Comparison of ENCODE assay signal across 8 mouse cellular contexts in genomic region chr8:119574437-119575365, GRCm38 (mm10). TPM values are rescaled to one million over a fixed set of nuclear protein-coding genes. Genes with fewer than 3 reads are reported as not detected.
DNase-seq lines count a peak whose midpoint lies in the region; ATAC-seq and TF ChIP-seq lines count a peak whose summit lies in the region.

Hsdl1 (minus strand) TSS chr8:119575183.
Dnaaf1 (plus strand) TSS chr8:119575235.

- peak within 1 kb of the TSS; percentile 82 for H3K9ac ChIP-seq in heart, embryonic 12.5 days
- peak within 1 kb of the TSS; percentile 76 for H3K9ac ChIP-seq in kidney, postnatal 0 days (ENCODE audit: low read depth, low read length)
- peak within 1 kb of the TSS; percentile 82 for H3K9ac ChIP-seq in liver, embryonic 11.5 days (ENCODE audit: low read depth, low read length)

- peak within 1 kb of the TSS; percentile 76 for H3ac ChIP-seq in myocyte (ENCODE audit: control insufficient read depth, insufficient read length)

- peak; percentile 93 for TF ChIP-seq POLR2A in myocyte (IDR thresholded peaks at IDR 0.05; ENCODE audit: insufficient read length, low read depth)

- peaks cover 65% of the 10 kb centered on the region for H3K4me1 ChIP-seq in erythroblast, embryonic 14.5 days (ENCODE audit: control insufficient read depth)
- H3K4me1 ChIP-seq in heart, embryonic 12.5 days (replicated peaks): peaks cover 21% of the 10 kb centered on the region
- H3K4me1 ChIP-seq in kidney, postnatal 0 days (replicated peaks; ENCODE audit: insufficient read depth, low read length): no peaks in the 10 kb centered on the region; the same call in 1 of the 2 replicates
- H3K4me1 ChIP-seq in liver, embryonic 11.5 days (replicated peaks; ENCODE audit: control insufficient read depth, insufficient read depth, low read length): peaks cover 27% of the 10 kb centered on the region

- peak within 1 kb of the TSS; percentile 85 for H3K4me3 ChIP-seq in erythroblast, embryonic 14.5 days (replicated peaks)
- peak within 1 kb of the TSS; percentile 82 for H3K4me3 ChIP-seq in heart, embryonic 12.5 days
- H3K4me3 ChIP-seq in kidney, postnatal 0 days (replicated peaks; ENCODE audit: low read depth, low read length): peak within 1 kb of the TSS; percentile 77
- H3K4me3 ChIP-seq in liver, embryonic 11.5 days (ENCODE audit: low read depth, low read length): peak within 1 kb of the TSS; percentile 88
- peak within 1 kb of the TSS; percentile 30 for H3K4me3 ChIP-seq in myocyte

- H3K79me2 ChIP-seq in myocyte (ENCODE audit: control insufficient read depth, insufficient read depth): no peaks in the 10 kb centered on the region

- no peaks in the 10 kb centered on the region; the same call in 1 of the 2 replicates for H3K27me3 ChIP-seq in erythroblast, embryonic 14.5 days (ENCODE audit: control insufficient read depth)
- peaks cover 21% of the 10 kb centered on the region for H3K27me3 ChIP-seq in heart, embryonic 12.5 days (replicated peaks)
- H3K27me3 ChIP-seq in kidney, postnatal 0 days (ENCODE audit: insufficient read depth, low read length): no peaks in the 10 kb centered on the region
- no peaks in the 10 kb centered on the region for H3K27me3 ChIP-seq in liver, embryonic 11.5 days (replicated peaks; ENCODE audit: control insufficient read depth, insufficient read depth, low read length)
- H3K27me3 ChIP-seq in myocyte (ENCODE audit: control insufficient read depth, insufficient read depth, insufficient read length): peaks cover 35% of the 10 kb centered on the region

- DNase-seq in CD4-positive helper T cell, adult 2 months (ENCODE audit: low read depth, low spot score): peak; percentile 93
- peak; percentile 76 for DNase-seq in brain, embryonic 18.5 days (ENCODE audit: low read depth, low spot score)
- peak; percentile 93 for DNase-seq in kidney, postnatal 0 days (ENCODE audit: low spot score)
- DNase-seq in liver, embryonic 11.5 days (ENCODE audit: low spot score): peak; percentile 96
- DNase-seq in spleen, postnatal 4 days (ENCODE audit: low spot score in 2 of 2): peak; percentile 97 to 99

- H3K27ac ChIP-seq in heart, embryonic 12.5 days (ENCODE audit: poor library complexity, severe bottlenecking): peak within 1 kb of the TSS; percentile 37
- peak within 1 kb of the TSS; percentile 76 for H3K27ac ChIP-seq in kidney, postnatal 0 days
- H3K27ac ChIP-seq in liver, embryonic 11.5 days (ENCODE audit: low read depth, low read length): peak within 1 kb of the TSS; percentile 72

- TF ChIP-seq CTCF in kidney, postnatal 0 days (IDR thresholded peaks at IDR 0.05; ENCODE audit: low read depth): peak; percentile 37; the same call in 1 of the 2 replicates

- WGBS in heart, embryonic 12.5 days: under 1% methylated on average over 97 of the region's 97 CpGs
- under 1% methylated on average over 96 of the region's 97 CpGs for WGBS in kidney, postnatal 0 days
- WGBS in liver, embryonic 11.5 days: under 1% methylated on average over 86 of the region's 97 CpGs

- no peaks in the 10 kb centered on the region for H3K9me3 ChIP-seq in erythroblast, embryonic 14.5 days (ENCODE audit: control insufficient read depth, low read length)
- no peaks in the 10 kb centered on the region for H3K9me3 ChIP-seq in heart, embryonic 12.5 days (replicated peaks)
- H3K9me3 ChIP-seq in kidney, postnatal 0 days (replicated peaks; ENCODE audit: low read length): no peaks in the 10 kb centered on the region
- no peaks in the 10 kb centered on the region for H3K9me3 ChIP-seq in liver, embryonic 11.5 days (ENCODE audit: control insufficient read depth, low read length)

- ATAC-seq in heart, embryonic 12.5 days (ENCODE audit: insufficient number of reproducible peaks, low FRiP score): peak; percentile 94
- peak; percentile 87 for ATAC-seq in kidney, postnatal 0 days (replicated peaks; ENCODE audit: low FRiP score, low read depth)
- peak; percentile 86 for ATAC-seq in liver, embryonic 11.5 days (replicated peaks; ENCODE audit: low FRiP score)

- H3K36me3 ChIP-seq in erythroblast, embryonic 14.5 days (ENCODE audit: control insufficient read depth): peaks cover 12% of the 10 kb centered on the region
- H3K36me3 ChIP-seq in heart, embryonic 12.5 days: no peaks in the 10 kb centered on the region
- H3K36me3 ChIP-seq in kidney, postnatal 0 days (ENCODE audit: insufficient read depth, low read length): no peaks in the 10 kb centered on the region
- H3K36me3 ChIP-seq in liver, embryonic 11.5 days (ENCODE audit: control insufficient read depth, insufficient read depth, low read length): no peaks in the 10 kb centered on the region
- H3K36me3 ChIP-seq in myocyte (ENCODE audit: control insufficient read depth, insufficient read depth): no peaks in the 10 kb centered on the region

- H3K4me2 ChIP-seq in heart, embryonic 12.5 days: peak within 1 kb of the TSS; percentile 98
- peak within 1 kb of the TSS; percentile 97 for H3K4me2 ChIP-seq in kidney, postnatal 0 days (ENCODE audit: low read length)
- H3K4me2 ChIP-seq in liver, embryonic 11.5 days: peak within 1 kb of the TSS; percentile 99
- peak within 1 kb of the TSS; percentile 96 for H3K4me2 ChIP-seq in myocyte (ENCODE audit: low read depth)

TF ChIP-seq in myocyte, 11 proteins besides CTCF, POLR2A, EP300 and RAD21:
- peak; percentile 85 for TF ChIP-seq POLR2AphosphoS2 (IDR thresholded peaks at IDR 0.05; ENCODE audit: insufficient read length, low read depth)
- no peak for TF ChIP-seq REST (IDR thresholded peaks at IDR 0.05; ENCODE audit: insufficient read depth, insufficient read length)
- peak in 1 of 3 experiments; percentile 27 for TF ChIP-seq MYOD1 (IDR thresholded peaks at IDR 0.05; ENCODE audit: control insufficient read depth in 1 of 3, insufficient read length in 2 of 3, low read depth in 2 of 3)
- TF ChIP-seq MYOG (IDR thresholded peaks at IDR 0.05; ENCODE audit: control insufficient read depth in 1 of 3, insufficient read depth in 1 of 3, insufficient read length in 2 of 3, low read depth in 2 of 3): peak in 1 of 3 experiments; percentile 4
- TF ChIP-seq USF1 (IDR thresholded peaks at IDR 0.05; ENCODE audit: low read depth): peak; percentile 72
TF ChIP-seq in myocyte: peak in this region for 4.

RNA-seq across cellular contexts. Expression of gene Hsdl1, which starts in this region (rescaled TPM):
- 0.80 and 1.4 TPM in 2 replicates for polyA plus RNA-seq in erythroblast, embryonic 14.5 days (2012)
- 38.3 and 41.9 TPM in 2 replicates for polyA plus RNA-seq in heart, embryonic 12.5 days (2016; fragmentation: Nextera tagmentation; extraction: Ambion mirVana)
- 27.1 and 29.4 TPM in 2 replicates for polyA plus RNA-seq in kidney, postnatal 0 days (2015; fragmentation: Nextera tagmentation; extraction: Ambion mirVana)
- 40.4 and 42.2 TPM in 2 replicates for polyA plus RNA-seq in liver, embryonic 11.5 days (2014; fragmentation: Nextera tagmentation; extraction: Ambion mirVana)
- 9.5 TPM for polyA plus RNA-seq in myocyte (2012; fragmentation: generic; extraction: Trizol)

RNA-seq across cellular contexts. Expression of gene Dnaaf1, which starts in this region (rescaled TPM):
- not detected in 2 replicates for polyA plus RNA-seq in erythroblast, embryonic 14.5 days (2012)
- polyA plus RNA-seq in heart, embryonic 12.5 days (2016; fragmentation: Nextera tagmentation; extraction: Ambion mirVana): 0.18 and 0.23 TPM in 2 replicates
- polyA plus RNA-seq in kidney, postnatal 0 days (2015; fragmentation: Nextera tagmentation; extraction: Ambion mirVana): 0.22 and 0.24 TPM in 2 replicates
- 0.11 and 0.23 TPM in 2 replicates for polyA plus RNA-seq in liver, embryonic 11.5 days (2014; fragmentation: Nextera tagmentation; extraction: Ambion mirVana)
- 0.01 TPM for polyA plus RNA-seq in myocyte (2012; fragmentation: generic; extraction: Trizol)

Comparison
In these comparisons a context has a peak if more than half of its experiments do, and no peak if none do; other contexts are left out.
1. Peak in every context shown above with its lines: DNase-seq, ATAC-seq, H3K4me3 ChIP-seq and H3K27ac ChIP-seq.
2. H3K4me3 ChIP-seq: peak in every context shown above with its lines; median percentile 88 in liver, embryonic 11.5 days; 85 in erythroblast, embryonic 14.5 days; 82 in heart, embryonic 12.5 days; 77 in kidney, postnatal 0 days; 30 in myocyte.